Mouse (Mus musculus): ENCODE results near the gene Ctf2.

Ctf2 gene

GRCm38 (mm10) chr7:127712461-127713385 is 19.2 kb downstream of the Ctf2 start, which contains the start of gene Ctf1:
Gene Ctf1, plus strand, starts transcription at chr7:127712736.
- DNase-seq, result peak; percentile 98

GRCm38 (mm10) chr7:127711456-127711855 is 20.5 kb downstream of the Ctf2 start:
- DNase-seq, result peak; percentile 78

GRCm38 (mm10) chr7:127711031-127711430 is 20.9 kb downstream of the Ctf2 start:
- DNase-seq, result peak; percentile 67

- peak; percentile 91 for DNase-seq
Observed at GRCm38 (mm10) chr7:127709261-127709979, 22.5 kb downstream of the Ctf2 start.

- peak; percentile 99 for DNase-seq
Observed at GRCm38 (mm10) chr7:127708207-127709078, 23.5 kb downstream of the Ctf2 start, which contains the start of gene Bcl7c. Gene Bcl7c, minus strand, starts transcription at chr7:127708933.

GRCm38 (mm10) chr7:127707957-127708206 is 24.1 kb downstream of the Ctf2 start:
- DNase-seq, result no peak

- DNase-seq, result peak; percentile 91
Observed at GRCm38 (mm10) chr7:127707045-127707956, 24.7 kb downstream of the Ctf2 start.

- DNase-seq, result peak; percentile 85
Observed at GRCm38 (mm10) chr7:127705706-127706105, 26.3 kb downstream of the Ctf2 start.

- DNase-seq, result peak; percentile 88
Observed at GRCm38 (mm10) chr7:127704598-127704997, 27.4 kb downstream of the Ctf2 start.

- peak; percentile 85 for DNase-seq
Observed at GRCm38 (mm10) chr7:127703561-127704178, 28.3 kb downstream of the Ctf2 start.

- DNase-seq, result peak; percentile 49
Observed at GRCm38 (mm10) chr7:127700712-127701331, 31.1 kb downstream of the Ctf2 start.

- peak; percentile 64 for DNase-seq
Observed at GRCm38 (mm10) chr7:127698986-127699385, 33.0 kb downstream of the Ctf2 start.

- DNase-seq, result peak; percentile 53
Observed at GRCm38 (mm10) chr7:127693730-127694129, 38.2 kb downstream of the Ctf2 start.

GRCm38 (mm10) chr7:127693290-127693689 is 38.7 kb downstream of the Ctf2 start:
- peak; percentile 75 for DNase-seq

- DNase-seq, result peak; percentile 99
Observed at GRCm38 (mm10) chr7:127691221-127691989, 40.6 kb downstream of the Ctf2 start.

- DNase-seq, result peak; percentile 88
Observed at GRCm38 (mm10) chr7:127689626-127690280, 42.2 kb downstream of the Ctf2 start.

- peak; percentile 80 for DNase-seq
Observed at GRCm38 (mm10) chr7:127688935-127689334, 43.0 kb downstream of the Ctf2 start.

- DNase-seq, result peak; percentile 84
Observed at GRCm38 (mm10) chr7:127686740-127687449, 45.1 kb downstream of the Ctf2 start.

All from heart, adult 11 months (tissue).